Mouse (Mus musculus) limb, embryonic 10.5 days (tissue): ENCODE data around the gene Etv3. TPM values are rescaled to one million over a fixed set of nuclear protein-coding genes. Genes with fewer than 3 reads are reported as not detected.
"Not testable (repeated sequence)": the region's sequence is repeated elsewhere in the genome, so short reads cannot be mapped to it uniquely, and the experiment has no call there.

Source experiments
- DNase-seq: peaks from one replicate; pipeline ENCODE4 v3.0.0-alpha.2; 2017; ENCODE audit warnings: low spot score
- H3K27ac ChIP-seq: fragments of 300-500 bp; sonication (generic); 2 replicates; pipeline ENCODE4 v1.5.1; 2016; ENCODE audit warnings: mild to moderate bottlenecking
- H3K27me3 ChIP-seq: fragments of 300-500 bp; sonication (generic); 2 replicates; pipeline ENCODE4 v1.6.1; 2016; ENCODE audit warnings: low read depth, mild to moderate bottlenecking; ENCODE audit not compliant: poor library complexity, severe bottlenecking
- H3K36me3 ChIP-seq: fragments of 300-500 bp; sonication (generic); 2 replicates; pipeline ENCODE4 v1.6.1; 2016; ENCODE audit warnings: mild to moderate bottlenecking, moderate library complexity
- H3K4me1 ChIP-seq: fragments of 300-500 bp; sonication (generic); 2 replicates; pipeline ENCODE4 v1.6.1; 2016
- H3K4me3 ChIP-seq: fragments of 300-500 bp; sonication (generic); 2 replicates; pipeline ENCODE4 v1.5.1; 2016; ENCODE audit warnings: mild to moderate bottlenecking, moderate library complexity
- H3K9me3 ChIP-seq: fragments of 300-500 bp; sonication (generic); replicated peaks from 2 replicates; pipeline ENCODE4 v1.6.1; 2016; ENCODE audit warnings: mild to moderate bottlenecking
- WGBS: fragments of 180-500 bp; shearing (Covaris S2); methylation state at CpG from one replicate; pipeline ENCODE4 v1.1.7; 2016; 5-methylcytosine and 5-hydroxymethylcytosine counted together
- polyA plus RNA-seq: library from polyadenylated mRNA; unstranded; fragments of >200 nt; fragmentation: Nextera tagmentation; extraction: Ambion mirVana; gene quantifications from 2 replicates; pipeline ENCODE4 v1.2.1, GENCODE M21; 2016

Gene Etv3
- polyA plus RNA-seq, 1 experiment from 2014 or later = 13.9 TPM

- Histone ChIP-seq H3K9me3 (no peaks in the 10 kb centered on the region), H3K4me3 (no peak overlapping the region), H3K27ac (no peak overlapping the region), H3K4me1 (peaks cover 24% of the 10 kb centered on the region), H3K36me3 (peaks cover 7% of the 10 kb centered on the region; the same call in 1 of the 2 replicates), H3K27me3 (peaks cover 19% of the 10 kb centered on the region)
- 79% methylated on average over 10 of the region's 10 CpGs for WGBS
- no peak for DNase-seq
These were observed 21.1 kb downstream of the Etv3 start for GRCm38 (mm10) chr3:87546291-87546721.

- WGBS = 37% methylated on average over 14 of the region's 14 CpGs
- no peak overlapping the region for H3K27ac ChIP-seq
- DNase-seq = no peak
- H3K36me3 ChIP-seq = no peaks in the 10 kb centered on the region
- H3K4me3 ChIP-seq = no peak overlapping the region
- peaks cover 14% of the 10 kb centered on the region for H3K4me1 ChIP-seq
- H3K27me3 ChIP-seq = peaks cover 29% of the 10 kb centered on the region
- no peaks in the 10 kb centered on the region for H3K9me3 ChIP-seq
These were observed 24.7 kb downstream of the Etv3 start for GRCm38 (mm10) chr3:87549908-87550307.

GRCm38 (mm10) chr3:87552327-87552726 is 27.1 kb downstream of the Etv3 start:
- H3K4me1 ChIP-seq = peaks cover 10% of the 10 kb centered on the region
- H3K9me3 ChIP-seq = no peaks in the 10 kb centered on the region
- H3K27ac ChIP-seq = no peak overlapping the region
- no peak for DNase-seq
- WGBS = 89% methylated on average over 4 of the region's 4 CpGs
- no peaks in the 10 kb centered on the region for H3K36me3 ChIP-seq
- no peak overlapping the region for H3K4me3 ChIP-seq
- H3K27me3 ChIP-seq = peaks cover 29% of the 10 kb centered on the region

GRCm38 (mm10) chr3:87553196-87553935 is 28.2 kb downstream of the Etv3 start:
- Histone ChIP-seq H3K4me3 (no peak overlapping the region), H3K27ac (no peak overlapping the region), H3K4me1 (peaks cover 10% of the 10 kb centered on the region), H3K36me3 (no peaks in the 10 kb centered on the region), H3K9me3 (no peaks in the 10 kb centered on the region), H3K27me3 (peaks cover 29% of the 10 kb centered on the region)
- no peak for DNase-seq
- 87% methylated on average over 11 of the region's 11 CpGs for WGBS

- 81% methylated on average over 13 of the region's 13 CpGs for WGBS
- H3K36me3 ChIP-seq = not testable (repeated sequence)
These were observed 29.7 kb downstream of the Etv3 start for GRCm38 (mm10) chr3:87554859-87555258.

GRCm38 (mm10) chr3:87556109-87556531 is 30.9 kb downstream of the Etv3 start:
- H3K27me3 ChIP-seq = peaks cover 12% of the 10 kb centered on the region
- WGBS = 80% methylated on average over 3 of the region's 3 CpGs
- no peak overlapping the region for H3K4me3 ChIP-seq
- no peaks in the 10 kb centered on the region for H3K9me3 ChIP-seq
- no peaks in the 10 kb centered on the region for H3K4me1 ChIP-seq
- no peak overlapping the region for H3K27ac ChIP-seq
- no peaks in the 10 kb centered on the region for H3K36me3 ChIP-seq
- no peak for DNase-seq

More at GRCm38 (mm10) chr3:87554859-87555258, 29.7 kb downstream of the Etv3 start:
- H3K27ac ChIP-seq, H3K4me1 ChIP-seq, H3K9me3 ChIP-seq, H3K4me3 ChIP-seq, DNase-seq: not testable (repeated sequence)
- peaks cover 25% of the 10 kb centered on the region for H3K27me3 ChIP-seq

GRCm38 (mm10) chr3:87556668-87557278 is 31.6 kb downstream of the Etv3 start:
- H3K27ac ChIP-seq = no peak overlapping the region
- DNase-seq = no peak
- H3K36me3 ChIP-seq = no peaks in the 10 kb centered on the region
- 86% methylated on average over 12 of the region's 12 CpGs for WGBS
- no peaks in the 10 kb centered on the region for H3K9me3 ChIP-seq
- no peaks in the 10 kb centered on the region for H3K4me1 ChIP-seq
- H3K4me3 ChIP-seq = no peak overlapping the region
- H3K27me3 ChIP-seq = peaks cover 6% of the 10 kb centered on the region

- H3K27me3 ChIP-seq = no peaks in the 10 kb centered on the region
- H3K4me3 ChIP-seq = no peak overlapping the region
- no peaks in the 10 kb centered on the region for H3K9me3 ChIP-seq
- no peak for DNase-seq
- WGBS = 74% methylated on average over 3 of the region's 3 CpGs
- no peaks in the 10 kb centered on the region for H3K36me3 ChIP-seq
- no peak overlapping the region for H3K27ac ChIP-seq
- no peaks in the 10 kb centered on the region for H3K4me1 ChIP-seq
These were observed 34.9 kb downstream of the Etv3 start for GRCm38 (mm10) chr3:87560156-87560555.

GRCm38 (mm10) chr3:87561434-87561833 is 36.2 kb downstream of the Etv3 start:
- Histone ChIP-seq H3K4me3 (no peak overlapping the region), H3K27me3 (no peaks in the 10 kb centered on the region), H3K4me1 (peaks cover 10% of the 10 kb centered on the region), H3K27ac (no peak overlapping the region), H3K36me3 (no peaks in the 10 kb centered on the region), H3K9me3 (no peaks in the 10 kb centered on the region)
- 76% methylated on average over 8 of the region's 8 CpGs for WGBS
- no peak for DNase-seq

GRCm38 (mm10) chr3:87562370-87562769 is 37.2 kb downstream of the Etv3 start:
- H3K27ac ChIP-seq = no peak overlapping the region
- no peak overlapping the region for H3K4me3 ChIP-seq
- no peaks in the 10 kb centered on the region for H3K9me3 ChIP-seq
- peaks cover 10% of the 10 kb centered on the region for H3K4me1 ChIP-seq
- H3K36me3 ChIP-seq = no peaks in the 10 kb centered on the region
- no peaks in the 10 kb centered on the region for H3K27me3 ChIP-seq
- WGBS = 7% methylated on average over 6 of the region's 6 CpGs
- peak; percentile 86 for DNase-seq

- Histone ChIP-seq H3K9me3 (no peaks in the 10 kb centered on the region), H3K27me3 (no peaks in the 10 kb centered on the region), H3K36me3 (no peaks in the 10 kb centered on the region), H3K4me1 (peaks cover 10% of the 10 kb centered on the region), H3K4me3 (no peak overlapping the region), H3K27ac (no peak overlapping the region)
- 82% methylated on average over 5 of the region's 5 CpGs for WGBS
- no peak for DNase-seq
These were observed 38.3 kb downstream of the Etv3 start for GRCm38 (mm10) chr3:87563466-87563865.

- Histone ChIP-seq H3K4me1 (peaks cover 10% of the 10 kb centered on the region), H3K4me3 (no peak overlapping the region), H3K9me3 (no peaks in the 10 kb centered on the region), H3K36me3 (no peaks in the 10 kb centered on the region), H3K27ac (peak overlapping the region; percentile 80), H3K27me3 (no peaks in the 10 kb centered on the region)
- WGBS = 92% methylated on average over 6 of the region's 6 CpGs
- no peak for DNase-seq
These were observed 40.4 kb downstream of the Etv3 start for GRCm38 (mm10) chr3:87565623-87566022.

- H3K9me3 ChIP-seq = no peaks in the 10 kb centered on the region
- peaks cover 10% of the 10 kb centered on the region for H3K4me1 ChIP-seq
- H3K27me3 ChIP-seq = no peaks in the 10 kb centered on the region
- WGBS = 16% methylated on average over 4 of the region's 4 CpGs
- DNase-seq = peak; percentile 56
- H3K36me3 ChIP-seq = no peaks in the 10 kb centered on the region
- peak overlapping the region; percentile 80 for H3K27ac ChIP-seq
- H3K4me3 ChIP-seq = no peak overlapping the region
These were observed 40.9 kb downstream of the Etv3 start for GRCm38 (mm10) chr3:87566066-87566465.
